Mouse (Mus musculus) gastrocnemius, postnatal 36 days (tissue): ENCODE measurements around the gene Galnt18. TPM values are rescaled to one million over a fixed set of nuclear protein-coding genes. Genes with fewer than 3 reads are reported as not detected.

Experiments used
- DNase-seq, 2 experiments: peaks; one replicate each; pipeline ENCODE4 v3.0.0; 2022
- intact Hi-C: fragments of 180-260 bp; cut with DNase I; formaldehyde crosslinking; loops from one replicate; pipeline ENCODE4 v1.15.1; 2025
- total RNA-seq, 2 experiments: library from RNA; stranded (reverse); gene quantifications; 2 replicates each; pipeline ENCODE4 v1.2.3; 2021

Galnt18 gene
- total RNA-seq, 2 experiments from 2014 or later = 3.8 to 3.9 TPM

GRCm38 (mm10) chr7:111658579-111658978, 121.2 kb downstream of the Galnt18 start:
- intact Hi-C loops = no loop called here
- no peak for DNase-seq

GRCm38 (mm10) chr7:111655002-111655401, 124.8 kb downstream of the Galnt18 start:
- intact Hi-C loops = no loop called here
- DNase-seq = no peak

GRCm38 (mm10) chr7:111654526-111654925, 125.3 kb downstream of the Galnt18 start:
- intact Hi-C loops = no loop called here
- DNase-seq = no peak

DNA sequence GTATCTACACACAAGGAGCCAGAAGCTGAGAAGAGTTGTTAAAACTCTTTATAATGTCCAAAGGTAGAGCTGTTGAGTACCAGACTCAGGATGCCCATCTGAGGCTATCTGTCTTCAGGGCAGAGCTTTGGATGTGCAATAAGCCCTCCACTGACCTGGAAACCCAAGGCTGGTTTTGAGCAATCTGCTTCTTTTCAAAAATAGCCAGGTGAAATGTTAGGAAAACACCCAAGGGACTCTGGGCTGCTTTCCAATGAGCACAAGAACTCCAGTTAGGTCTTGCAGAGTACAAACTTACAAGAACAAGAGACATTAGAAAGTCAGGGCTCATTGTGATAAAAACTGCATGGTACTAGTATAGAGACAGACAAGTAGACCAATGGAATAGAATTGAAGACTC, 135.4 kb downstream of the Galnt18 start:
- intact Hi-C loops = no loop called here
- DNase-seq = no peak

GRCm38 (mm10) chr7:111638899-111639298, 140.9 kb downstream of the Galnt18 start:
- no peak for DNase-seq
- intact Hi-C loops = no loop called here

GRCm38 (mm10) chr7:111638465-111638864, 141.3 kb downstream of the Galnt18 start:
- intact Hi-C loops = no loop called here
- no peak for DNase-seq

DNA sequence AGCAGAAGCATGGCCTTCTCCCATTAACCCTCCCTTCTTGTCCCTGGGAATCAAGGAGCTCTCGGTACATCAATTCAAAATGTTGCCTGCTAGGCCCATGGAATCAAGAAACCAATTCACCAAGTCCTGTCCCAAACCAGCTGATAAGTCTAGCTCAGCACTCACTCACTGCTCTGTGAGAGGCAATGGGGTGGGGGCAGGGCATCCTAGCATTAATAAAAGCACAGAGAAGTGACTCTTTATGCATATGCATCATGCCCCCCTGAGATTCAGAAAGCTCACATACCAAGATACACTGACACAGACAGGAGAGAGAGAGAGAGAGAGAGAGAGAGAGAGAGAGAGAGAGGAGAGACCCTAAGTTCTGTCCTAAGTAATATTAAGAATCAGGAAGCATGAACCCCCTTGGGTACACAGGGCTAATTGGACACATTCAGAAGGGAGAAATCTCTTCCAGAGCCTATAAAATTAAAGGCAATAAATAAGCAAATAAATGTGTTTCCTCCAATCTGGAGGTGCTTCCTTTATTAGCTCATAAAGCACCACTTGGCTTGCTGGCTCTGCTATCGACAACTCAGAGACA, 141.8 kb downstream of the Galnt18 start:
- intact Hi-C loops = no loop called here
- no peak for DNase-seq

DNA sequence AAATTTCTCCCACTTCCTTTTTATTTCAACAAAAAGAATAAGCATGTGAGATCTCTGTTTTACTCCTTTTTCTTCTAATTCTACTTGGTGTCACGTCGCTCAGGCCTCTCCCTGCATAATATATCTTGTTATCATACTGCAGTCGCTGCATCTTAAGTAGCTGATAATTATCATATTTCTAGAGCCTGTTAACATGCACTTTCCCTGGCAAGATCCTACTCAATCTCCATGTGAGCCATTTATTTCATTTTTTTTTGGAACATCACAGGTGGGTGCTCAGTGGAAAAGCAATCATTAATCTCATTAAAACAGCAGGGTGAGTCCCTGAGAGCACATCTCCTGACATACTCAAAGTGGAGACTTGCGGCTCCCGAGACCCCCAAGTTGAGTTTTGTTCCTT, 143.3 kb downstream of the Galnt18 start:
- no peak for DNase-seq
- intact Hi-C loops = no loop called here

- no peak for DNase-seq
- intact Hi-C loops = loop anchor here (5.0 kb wide), 1 partner anchor 316 kb away; no protein-coding TSS in a partner anchor
These were observed 148.5 kb downstream of the Galnt18 start for GRCm38 (mm10) chr7:111631265-111631664.

GRCm38 (mm10) chr7:111626232-111626631, 153.5 kb downstream of the Galnt18 start:
- intact Hi-C loops = no loop called here

GRCm38 (mm10) chr7:111625736-111626135, 154.0 kb downstream of the Galnt18 start:
- intact Hi-C loops = no loop called here
- DNase-seq = no peak

More at GRCm38 (mm10) chr7:111626232-111626631, 153.5 kb downstream of the Galnt18 start:
- no peak for DNase-seq

DNA sequence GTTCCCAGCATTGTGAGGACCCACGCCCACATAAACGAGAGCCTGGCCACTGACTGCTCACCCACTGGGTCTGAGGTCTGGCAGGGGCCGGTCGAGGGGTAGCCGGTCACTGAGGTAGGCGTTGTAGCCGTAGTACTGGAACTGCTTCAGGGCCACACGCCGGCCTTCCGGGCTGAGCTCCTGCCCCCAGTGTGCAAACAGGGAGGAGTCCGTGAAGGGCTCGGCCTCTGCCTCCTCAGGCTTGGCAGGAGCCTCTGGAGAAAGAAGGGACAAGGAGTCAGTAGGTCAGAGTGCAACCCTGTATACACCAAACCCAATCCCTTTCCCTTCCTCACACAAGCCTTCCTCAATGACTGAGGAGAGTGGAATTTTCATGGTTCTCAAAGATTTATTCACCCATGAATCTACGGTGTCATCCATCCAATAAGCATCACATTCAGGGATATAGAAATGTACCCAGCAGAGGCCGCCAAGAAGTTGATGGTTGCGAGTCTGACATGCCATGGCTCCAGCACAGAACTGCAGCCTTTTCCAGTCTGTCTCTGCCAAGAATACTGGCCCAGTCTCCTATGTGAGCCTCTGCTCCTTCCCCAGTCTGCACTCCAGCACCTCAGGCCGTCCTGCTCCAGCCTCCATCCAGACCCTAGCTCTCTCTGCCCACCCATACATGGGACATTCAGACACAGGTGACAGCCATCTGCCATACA, 163.4 kb downstream of the Galnt18 start:
- intact Hi-C loops = no loop called here
- DNase-seq = no peak

DNA sequence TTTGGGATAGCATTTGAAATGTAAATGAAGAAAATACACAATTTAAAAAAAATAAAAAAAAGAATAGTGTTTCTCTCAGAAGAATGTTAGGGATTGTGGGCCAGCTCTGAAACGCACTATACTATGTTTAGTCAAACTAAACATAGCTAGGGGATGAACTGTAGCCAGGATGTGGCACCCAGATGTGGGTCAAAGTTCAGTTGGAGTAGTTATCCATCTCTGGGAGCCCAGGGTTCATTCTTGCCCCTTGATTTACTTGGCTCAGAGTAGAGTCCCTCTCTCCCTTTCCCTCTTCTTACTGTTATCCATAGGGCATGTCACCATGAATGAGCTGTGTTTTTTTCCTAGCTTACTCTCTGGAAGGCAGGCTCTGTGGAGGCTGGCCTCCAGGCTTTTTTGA, 165.3 kb downstream of the Galnt18 start:
- intact Hi-C loops = no loop called here
- DNase-seq = no peak

GRCm38 (mm10) chr7:111607476-111607875, 172.3 kb downstream of the Galnt18 start:
- intact Hi-C loops = no loop called here
- DNase-seq = no peak

- intact Hi-C loops = no loop called here
- no peak for DNase-seq
These were observed 173.7 kb downstream of the Galnt18 start for GRCm38 (mm10) chr7:111606091-111606490.

- DNase-seq = no peak
- intact Hi-C loops = no loop called here
These were observed 174.1 kb downstream of the Galnt18 start for GRCm38 (mm10) chr7:111605663-111606062.

DNA sequence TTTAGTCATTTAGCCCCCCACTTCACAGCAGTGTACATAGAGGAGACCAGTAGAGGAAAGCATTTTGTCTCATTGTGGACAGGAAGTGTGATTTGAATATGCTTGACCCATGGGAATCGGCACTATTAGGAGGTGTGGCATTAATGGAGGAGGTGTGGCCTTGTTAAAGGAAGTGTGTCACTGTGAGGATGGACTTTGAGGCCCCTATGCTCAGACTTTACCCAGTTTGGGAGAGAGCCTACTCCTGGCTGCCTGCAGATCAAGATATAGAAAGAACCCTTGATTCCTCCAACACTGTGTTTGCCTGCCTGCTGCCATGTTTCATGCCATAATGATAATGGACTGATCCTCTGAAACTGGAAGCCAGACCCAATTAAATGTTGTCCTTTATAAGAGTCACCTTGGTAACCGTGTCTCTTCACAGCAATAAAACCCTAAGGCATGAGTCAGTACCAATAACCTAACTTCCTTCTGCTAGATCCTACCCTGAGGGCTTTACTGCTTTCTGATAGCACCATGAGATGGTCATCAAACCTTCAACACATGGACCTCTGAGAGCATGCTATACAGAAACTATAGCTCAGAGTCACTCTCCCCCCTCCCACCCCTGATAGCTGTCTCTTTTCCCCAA, 175.1 kb downstream of the Galnt18 start:
- no peak for DNase-seq
- intact Hi-C loops = no loop called here

DNA sequence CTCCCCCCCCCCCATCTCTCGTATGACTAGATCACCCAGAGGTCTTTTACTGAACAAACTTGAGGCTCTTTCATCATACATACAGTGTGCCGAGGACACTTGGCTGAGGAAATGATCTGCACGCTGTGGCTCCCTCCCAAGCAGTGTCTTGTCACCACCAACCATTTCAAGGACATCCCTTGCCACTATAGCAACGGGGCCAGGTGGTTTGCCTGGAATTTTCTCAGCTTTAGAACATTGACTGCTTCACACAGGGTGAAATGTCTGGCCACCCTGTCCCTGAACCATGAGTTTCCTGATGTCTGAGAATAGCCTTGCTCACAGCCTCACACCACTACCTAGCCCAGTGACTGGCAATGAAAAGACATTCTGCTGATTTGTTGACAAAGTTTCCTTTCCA, 176.6 kb downstream of the Galnt18 start:
- DNase-seq = no peak
- intact Hi-C loops = no loop called here

DNA sequence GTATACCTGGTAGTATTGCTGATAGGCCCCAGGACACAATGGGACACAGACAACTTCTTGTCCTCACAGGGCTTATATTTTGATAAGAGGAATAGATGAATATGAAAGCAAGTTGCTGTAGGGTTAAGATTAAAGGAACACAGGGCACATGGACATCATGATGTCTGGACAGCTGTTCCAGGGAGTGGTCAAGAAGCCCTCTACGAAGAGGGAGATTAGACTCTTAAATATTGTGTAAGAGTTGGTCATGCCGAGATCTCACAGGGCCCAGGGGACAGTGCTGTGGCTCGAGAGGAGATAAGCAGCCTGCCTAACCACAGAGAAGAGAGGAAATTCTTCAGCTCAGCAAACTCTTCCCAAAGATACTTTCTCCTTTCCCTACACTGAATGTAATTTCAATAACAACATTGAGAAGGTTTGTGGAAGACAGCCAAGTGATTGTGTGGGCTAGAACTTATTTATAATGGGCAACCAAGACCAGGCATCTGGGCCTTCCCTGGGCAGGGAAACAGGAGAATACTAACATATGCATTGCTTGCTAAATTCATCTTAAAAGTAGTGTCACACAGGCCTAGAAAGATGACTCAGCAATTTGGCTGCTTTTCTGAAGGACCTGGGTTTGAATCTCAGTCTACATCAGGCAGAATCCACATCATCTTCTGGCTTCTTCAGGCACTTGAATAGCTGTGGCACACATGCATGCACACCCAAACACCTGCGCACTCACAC, 178.3 kb downstream of the Galnt18 start:
- intact Hi-C loops = no loop called here
- DNase-seq = no peak

DNA sequence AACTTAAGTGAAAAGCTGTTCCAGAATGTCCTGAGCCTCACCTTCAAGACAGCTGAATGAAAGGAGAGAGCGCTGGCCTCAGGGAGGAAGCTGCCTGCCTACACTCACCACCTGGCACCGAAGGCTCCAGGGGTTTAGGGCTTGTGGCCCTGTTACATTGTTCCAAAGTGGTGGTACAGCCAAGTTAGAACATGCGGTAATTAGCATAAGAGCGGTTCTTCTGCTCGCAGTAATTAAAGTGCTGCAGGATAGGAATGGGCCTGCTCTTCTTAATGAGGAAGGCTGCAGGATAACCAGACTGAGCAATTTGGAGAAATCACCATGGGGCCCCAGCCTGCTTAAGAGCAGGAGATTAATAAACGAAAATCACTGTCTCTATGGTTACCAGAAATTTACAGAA, 179.0 kb downstream of the Galnt18 start:
- intact Hi-C loops = no loop called here
- no peak for DNase-seq

DNA sequence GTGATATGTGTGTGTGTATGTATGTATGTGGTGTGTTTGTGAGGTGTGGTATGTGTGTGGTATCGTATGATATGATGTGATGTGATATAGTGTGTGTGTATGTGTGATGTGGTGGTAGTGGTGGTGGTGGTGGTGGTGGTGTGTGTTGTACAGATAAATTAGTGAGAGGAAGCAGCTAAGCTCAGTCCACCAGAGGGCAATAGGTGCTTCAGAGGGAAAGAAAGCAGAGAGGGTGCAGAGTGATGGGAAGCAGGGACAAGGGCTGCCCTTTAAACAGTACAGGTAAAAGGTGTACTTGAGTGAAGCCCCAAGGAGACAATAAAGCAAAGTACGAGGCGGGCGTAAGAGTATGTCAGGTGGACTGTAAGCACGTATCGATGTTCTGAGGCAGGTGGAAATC, 186.1 kb downstream of the Galnt18 start:
- intact Hi-C loops = no loop called here
- no peak for DNase-seq
